Mouse (Mus musculus): Measurements from ENCODE around the gene Bmp2k.
"Not testable (repeated sequence)": the region's sequence is repeated elsewhere in the genome, so short reads cannot be mapped to it uniquely, and the experiment has no call there.

Bmp2k gene

GRCm38 (mm10) chr5:97002336-97002735 lies 4.8 kb downstream of the Bmp2k start:
- DNase-seq (ENCODE audit: low read depth): peak; percentile 60

- no peak for DNase-seq (ENCODE audit: low read depth)
Measured at GRCm38 (mm10) chr5:97002937-97003336, 5.4 kb downstream of the Bmp2k start.

GRCm38 (mm10) chr5:97004178-97005030 lies 6.9 kb downstream of the Bmp2k start:
- DNase-seq (ENCODE audit: low read depth): no peak

GRCm38 (mm10) chr5:97005891-97006290 lies 8.4 kb downstream of the Bmp2k start:
- DNase-seq (ENCODE audit: low read depth): no peak

GRCm38 (mm10) chr5:97006929-97007328 lies 9.4 kb downstream of the Bmp2k start:
- DNase-seq (ENCODE audit: low read depth): peak; percentile 50

- DNase-seq (ENCODE audit: low read depth): no peak
Measured at GRCm38 (mm10) chr5:97007496-97007895, 10.0 kb downstream of the Bmp2k start.

- not testable (repeated sequence) for DNase-seq (ENCODE audit: low read depth)
Measured at GRCm38 (mm10) chr5:97009140-97009539, 11.7 kb downstream of the Bmp2k start.

- DNase-seq (ENCODE audit: low read depth): no peak
Measured at GRCm38 (mm10) chr5:97009601-97010335, 12.3 kb downstream of the Bmp2k start.

GRCm38 (mm10) chr5:97015781-97016508 lies 18.5 kb downstream of the Bmp2k start:
- no peak for DNase-seq (ENCODE audit: low read depth)

- no peak for DNase-seq (ENCODE audit: low read depth)
Measured at GRCm38 (mm10) chr5:97016842-97017577, 19.5 kb downstream of the Bmp2k start.

GRCm38 (mm10) chr5:97022305-97023278 lies 25.1 kb downstream of the Bmp2k start:
- no peak for DNase-seq (ENCODE audit: low read depth)

- peak; percentile 80 for DNase-seq (ENCODE audit: low read depth)
Measured at GRCm38 (mm10) chr5:97024834-97025233, 27.3 kb downstream of the Bmp2k start.

- DNase-seq (ENCODE audit: low read depth): no peak
Measured at GRCm38 (mm10) chr5:97025650-97026049, 28.2 kb downstream of the Bmp2k start.

- no peak for DNase-seq (ENCODE audit: low read depth)
Measured at GRCm38 (mm10) chr5:97028004-97028403, 30.5 kb downstream of the Bmp2k start.

GRCm38 (mm10) chr5:97028840-97029239 lies 31.4 kb downstream of the Bmp2k start:
- DNase-seq (ENCODE audit: low read depth): not testable (repeated sequence)

- DNase-seq (ENCODE audit: low read depth): no peak
Measured at GRCm38 (mm10) chr5:97031771-97032170, 34.3 kb downstream of the Bmp2k start.

- DNase-seq (ENCODE audit: low read depth): no peak
Measured at GRCm38 (mm10) chr5:97045260-97045659, 47.8 kb downstream of the Bmp2k start.

- no peak for DNase-seq (ENCODE audit: low read depth)
Measured at GRCm38 (mm10) chr5:97046680-97047079, 49.2 kb downstream of the Bmp2k start.

- DNase-seq (ENCODE audit: low read depth): no peak
Measured at GRCm38 (mm10) chr5:97048905-97049304, 51.4 kb downstream of the Bmp2k start.

GRCm38 (mm10) chr5:97054166-97054565 lies 56.7 kb downstream of the Bmp2k start:
- DNase-seq (ENCODE audit: low read depth): no peak

- no peak for DNase-seq (ENCODE audit: low read depth)
Measured at GRCm38 (mm10) chr5:97054801-97055200, 57.3 kb downstream of the Bmp2k start.

All from 416B (cell line).